Mouse (Mus musculus) heart, embryonic 14.5 days (tissue): Measurements from ENCODE around the gene Tppp2. TPM values are rescaled to one million over a fixed set of nuclear protein-coding genes. Genes with fewer than 3 reads are reported as not detected.

ENCODE experiments used
- ATAC-seq: fragments of 200-750 bp; cut with Nextera tagmentation; 2 replicates; pipeline ENCODE4 v1.8.0; 2017; ENCODE audit warnings: low read depth, moderate TSS enrichment; ENCODE audit not compliant: insufficient number of reproducible peaks, insufficient read depth, low FRiP score
- H3K27ac ChIP-seq, 2 experiments: fragments of 200-500 bp in 1 of 2; fragments of 300-500 bp in 1 of 2; sonication (generic) in 1 of 2; replicated peaks in 1 of 2; 2 replicates each; pipeline ENCODE4 v1.5.1; 2012 to 2014; ENCODE audit warnings: low read depth in 2 of 2, low read length in 2 of 2, control low read depth in 1 of 2, mild to moderate bottlenecking in 1 of 2, mixed read lengths in 1 of 2; ENCODE audit not compliant: control insufficient read depth in 1 of 2, insufficient read depth in 1 of 2
- H3K27me3 ChIP-seq: fragments of 300-500 bp; sonication (generic); 2 replicates; pipeline ENCODE4 v1.6.1; 2014; ENCODE audit warnings: mild to moderate bottlenecking, low read length, control low read depth; ENCODE audit not compliant: control insufficient read depth, insufficient read depth
- H3K36me3 ChIP-seq: fragments of 300-500 bp; sonication (generic); 2 replicates; pipeline ENCODE4 v1.6.1; 2014; ENCODE audit warnings: mild to moderate bottlenecking, control low read depth, low read length, mixed read lengths; ENCODE audit not compliant: control insufficient read depth, insufficient read depth
- H3K4me1 ChIP-seq, 2 experiments: fragments of 200-500 bp in 1 of 2; fragments of 300-500 bp in 1 of 2; sonication (generic) in 1 of 2; 2 replicates each; pipeline ENCODE4 v1.6.1; 2012 to 2014; ENCODE audit warnings: low read length in 2 of 2, control low read depth in 1 of 2, mixed read lengths in 1 of 2; ENCODE audit not compliant: control insufficient read depth in 2 of 2, insufficient read depth in 2 of 2
- H3K4me2 ChIP-seq: fragments of 300-500 bp; sonication (generic); 2 replicates; pipeline ENCODE4 v1.6.1; 2014; ENCODE audit warnings: mild to moderate bottlenecking, low read length
- H3K4me3 ChIP-seq, 2 experiments: fragments of 200-500 bp in 1 of 2; fragments of 300-500 bp in 1 of 2; sonication (generic) in 1 of 2; 2 replicates each; pipeline ENCODE4 v1.5.1; 2012 to 2014; ENCODE audit warnings: low read length in 2 of 2, mild to moderate bottlenecking in 2 of 2, control low read depth in 1 of 2, low read depth in 1 of 2, moderate library complexity in 1 of 2; ENCODE audit not compliant: control insufficient read depth in 1 of 2, insufficient read depth in 1 of 2
- H3K9ac ChIP-seq: fragments of 300-500 bp; sonication (generic); 2 replicates; pipeline ENCODE4 v1.6.1; 2014; ENCODE audit warnings: mild to moderate bottlenecking, low read length
- H3K9me3 ChIP-seq: fragments of 300-500 bp; sonication (generic); 2 replicates; pipeline ENCODE4 v1.6.1; 2016; ENCODE audit warnings: low read length, control low read depth; ENCODE audit not compliant: control insufficient read depth
- WGBS: fragments of 180-500 bp; shearing (Covaris S2); extraction: QIAGEN DNeasy Blood & Tissue Kit; methylation state at CpG from one replicate; pipeline ENCODE4 v1.1.7; 2014; 5-methylcytosine and 5-hydroxymethylcytosine counted together
- polyA plus RNA-seq: library from polyadenylated mRNA; unstranded; fragments of >200 nt; fragmentation: Nextera tagmentation; extraction: Ambion mirVana; gene quantifications from 2 replicates; pipeline ENCODE4 v1.2.1, GENCODE M21; 2014

The Tppp2 gene
- polyA plus RNA-seq, 1 experiment from 2014 or later, result not detected

DNA sequence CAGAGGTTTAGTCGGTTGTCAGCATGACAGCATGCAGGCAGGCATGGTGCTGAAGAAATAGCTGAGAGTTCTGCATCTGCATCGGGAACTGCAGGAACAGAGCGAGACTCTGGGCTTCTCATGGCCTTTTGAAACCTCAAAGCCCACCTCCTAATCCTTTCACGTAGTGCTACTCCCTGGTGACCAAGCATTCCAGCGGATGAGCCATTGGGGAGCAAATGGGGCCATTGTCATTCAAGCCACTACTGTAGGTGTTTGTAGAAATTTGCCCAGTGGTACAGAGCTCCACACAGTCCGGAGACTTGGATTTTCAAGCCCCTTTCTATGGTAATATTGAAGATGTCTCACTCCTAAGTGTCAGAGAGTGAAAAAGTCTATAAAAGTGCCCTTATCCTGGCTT, 32.2 kb upstream of the Tppp2 start:
- Histone ChIP-seq H3K4me3 (no peak overlapping the region; a peak in 1 of 4 replicates), H3K27me3 (no peaks in the 10 kb centered on the region), H3K36me3 (peaks cover 48% of the 10 kb centered on the region), H3K9me3 (no peaks in the 10 kb centered on the region), H3K4me1 (peaks cover 2 to 10% of the 10 kb centered on the region in 2 experiments; a peak in 2 of 4 replicates), H3K4me2 (peak overlapping the region; percentile 78), H3K27ac (no peak overlapping the region), H3K9ac (0 out of 2 replicates have a peak overlapping the region, but pooled peaks have one; percentile 85)
- 64% methylated on average over 6 of the region's 6 CpGs for WGBS
- no peak for ATAC-seq

DNA sequence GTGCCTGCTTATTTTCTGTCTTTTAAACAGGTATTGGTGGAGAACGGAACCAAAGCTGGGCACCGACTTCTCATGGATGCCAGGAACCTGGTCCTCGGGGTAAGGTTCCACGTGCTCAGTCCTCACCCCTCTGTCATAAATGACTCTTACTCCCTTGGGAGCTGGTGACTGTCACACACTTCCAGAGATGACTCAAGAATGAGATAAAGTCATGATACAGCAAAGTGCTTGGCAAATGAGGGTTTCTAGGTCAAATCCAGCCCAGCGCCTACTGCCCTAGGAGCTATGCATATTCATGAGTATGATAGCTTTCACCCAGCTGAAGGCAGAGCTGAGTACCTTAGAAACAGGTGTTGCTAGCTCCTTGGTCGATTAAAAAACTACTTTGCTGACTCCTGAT, 28.4 kb upstream of the Tppp2 start:
- no peak overlapping the region for H3K27ac ChIP-seq
- no peaks in the 10 kb centered on the region for H3K9me3 ChIP-seq
- no peaks in the 10 kb centered on the region for H3K27me3 ChIP-seq
- no peak overlapping the region for H3K4me3 ChIP-seq
- peaks cover 64% of the 10 kb centered on the region for H3K36me3 ChIP-seq
- ATAC-seq, result no peak
- 86% methylated on average over 6 of the region's 6 CpGs for WGBS
- H3K4me2 ChIP-seq, result no peak overlapping the region
- H3K9ac ChIP-seq, result no peak overlapping the region
- peaks cover 7 to 24% of the 10 kb centered on the region in 2 experiments; a peak in 3 of 4 replicates for H3K4me1 ChIP-seq

DNA sequence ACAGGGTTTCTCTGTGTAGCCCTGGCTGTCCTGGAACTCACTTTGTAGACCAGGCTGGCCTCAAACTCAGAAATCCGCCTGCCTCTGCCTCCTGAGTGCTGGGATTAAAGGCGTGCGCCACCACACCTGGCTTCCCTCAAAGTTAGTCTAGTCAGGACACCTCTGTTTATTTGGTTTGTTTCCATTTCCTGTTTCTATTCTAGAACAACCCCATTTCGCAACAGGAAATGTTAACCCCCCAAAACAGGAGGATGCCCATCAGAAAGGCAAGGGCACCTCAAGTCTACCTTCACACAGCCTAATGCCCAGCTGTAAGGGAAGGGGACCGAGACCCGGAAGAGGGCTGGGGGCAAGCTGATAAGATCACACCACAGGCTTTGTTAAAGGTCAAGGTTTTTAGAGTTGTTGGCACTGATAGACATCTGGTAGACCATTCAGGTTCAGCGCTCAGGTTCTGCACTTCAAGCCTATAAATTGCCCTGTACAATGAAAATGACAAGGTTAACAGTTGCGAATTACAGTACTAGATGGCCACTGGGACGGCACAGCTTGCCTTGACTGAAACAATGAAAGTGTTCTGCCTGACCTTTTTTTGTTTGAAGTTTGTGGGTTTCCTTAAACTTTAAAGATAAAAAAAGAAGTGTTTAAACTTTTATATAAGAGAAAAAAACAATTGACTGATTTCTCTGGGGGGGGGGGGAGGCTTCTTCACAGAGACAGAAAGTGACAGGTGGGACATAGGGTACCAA, 25.9 kb upstream of the Tppp2 start, which contains the start of gene Slc39a2:
TSS of gene Slc39a2 (plus strand) at position 699 of the 749 bp plus-strand sequence.
- H3K4me3 ChIP-seq, result no peak within 1 kb of the TSS
- no peak for ATAC-seq
- H3K9ac ChIP-seq, result no peak within 1 kb of the TSS
- WGBS, result 90% methylated on average over 9 of the region's 9 CpGs
- H3K9me3 ChIP-seq, result no peaks in the 10 kb centered on the region
- peaks cover 7 to 13% of the 10 kb centered on the region in 2 experiments; a peak in 3 of 4 replicates for H3K4me1 ChIP-seq
- H3K36me3 ChIP-seq, result peaks cover 53% of the 10 kb centered on the region
- no peak within 1 kb of the TSS for H3K4me2 ChIP-seq
- H3K27ac ChIP-seq, result 0 out of 4 replicates have a peak within 1 kb of the TSS, but pooled peaks of 1 of the 2 experiments have one; percentile 19
- no peaks in the 10 kb centered on the region for H3K27me3 ChIP-seq

DNA sequence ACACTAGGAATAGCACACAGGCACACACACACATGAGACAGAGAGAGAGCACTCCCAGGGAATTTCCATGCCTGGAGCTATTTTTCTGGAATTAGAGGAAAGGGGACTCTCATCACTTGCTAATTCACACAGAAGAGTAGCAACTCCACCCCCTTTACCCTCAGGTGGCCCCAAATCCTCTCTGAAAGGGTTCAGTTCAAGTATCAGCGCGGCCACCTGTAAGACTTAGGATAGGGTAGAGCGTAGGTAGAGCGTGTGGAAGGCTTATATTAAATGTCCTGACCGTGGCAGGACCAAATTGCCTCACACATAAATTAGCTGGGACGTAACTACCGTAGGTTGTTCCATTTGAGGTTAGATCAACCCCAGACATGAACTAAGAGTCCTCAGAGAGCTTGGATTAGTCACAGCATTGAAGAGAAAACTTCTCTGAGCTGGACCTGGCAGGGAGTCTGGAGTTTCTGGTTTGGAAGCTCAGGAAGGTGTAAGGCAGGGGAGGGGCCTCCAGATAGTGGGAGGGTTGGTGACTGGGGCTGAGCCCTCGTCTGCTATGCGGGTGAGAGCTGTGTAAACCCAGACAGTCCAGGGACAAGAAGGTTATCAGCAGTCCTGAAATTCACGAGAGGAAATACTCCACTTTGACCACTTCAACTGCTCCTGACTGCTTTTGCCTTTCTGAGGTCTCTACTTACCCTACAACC, 25.0 kb upstream of the Tppp2 start:
- H3K36me3 ChIP-seq, result peaks cover 44% of the 10 kb centered on the region
- no peak overlapping the region for H3K9ac ChIP-seq
- no peaks in the 10 kb centered on the region for H3K9me3 ChIP-seq
- H3K4me3 ChIP-seq, result no peak overlapping the region
- no peak for ATAC-seq
- 0 out of 4 replicates have a peak overlapping the region, but pooled peaks of 1 of the 2 experiments have one; percentile 19 for H3K27ac ChIP-seq
- H3K4me2 ChIP-seq, result no peak overlapping the region
- H3K4me1 ChIP-seq, result peaks cover 7 to 13% of the 10 kb centered on the region in 2 experiments; a peak in 3 of 4 replicates
- H3K27me3 ChIP-seq, result no peaks in the 10 kb centered on the region
- 20% methylated on average over 10 of the region's 10 CpGs for WGBS

DNA sequence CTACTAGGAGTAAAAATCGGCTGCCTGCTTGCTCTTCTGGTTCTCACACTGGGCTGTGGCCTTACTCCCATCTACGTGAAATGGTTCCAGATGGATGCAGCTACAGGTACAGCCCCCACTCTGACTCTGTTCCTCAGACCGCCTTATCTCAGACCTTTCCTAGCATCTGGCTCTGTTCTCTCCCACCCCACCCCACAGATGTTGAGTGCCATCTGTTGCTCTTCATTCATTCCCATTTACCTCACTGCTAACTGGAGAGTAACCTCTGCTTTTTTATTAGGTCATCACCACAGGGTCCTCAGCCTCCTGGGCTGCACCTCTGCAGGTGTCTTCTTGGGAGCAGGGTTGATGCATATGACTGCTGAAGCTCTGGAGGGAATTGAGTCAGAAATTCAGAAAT, 24.4 kb upstream of the Tppp2 start:
- H3K27ac ChIP-seq, result 0 out of 4 replicates have a peak overlapping the region, but pooled peaks of 1 of the 2 experiments have one; percentile 19
- peaks cover 7 to 13% of the 10 kb centered on the region in 2 experiments; a peak in 3 of 4 replicates for H3K4me1 ChIP-seq
- no peaks in the 10 kb centered on the region for H3K27me3 ChIP-seq
- H3K4me3 ChIP-seq, result no peak overlapping the region
- no peaks in the 10 kb centered on the region for H3K9me3 ChIP-seq
- ATAC-seq, result no peak
- WGBS, result 27% methylated on average over 3 of the region's 3 CpGs
- H3K36me3 ChIP-seq, result peaks cover 38% of the 10 kb centered on the region
- H3K4me2 ChIP-seq, result no peak overlapping the region
- H3K9ac ChIP-seq, result no peak overlapping the region

DNA sequence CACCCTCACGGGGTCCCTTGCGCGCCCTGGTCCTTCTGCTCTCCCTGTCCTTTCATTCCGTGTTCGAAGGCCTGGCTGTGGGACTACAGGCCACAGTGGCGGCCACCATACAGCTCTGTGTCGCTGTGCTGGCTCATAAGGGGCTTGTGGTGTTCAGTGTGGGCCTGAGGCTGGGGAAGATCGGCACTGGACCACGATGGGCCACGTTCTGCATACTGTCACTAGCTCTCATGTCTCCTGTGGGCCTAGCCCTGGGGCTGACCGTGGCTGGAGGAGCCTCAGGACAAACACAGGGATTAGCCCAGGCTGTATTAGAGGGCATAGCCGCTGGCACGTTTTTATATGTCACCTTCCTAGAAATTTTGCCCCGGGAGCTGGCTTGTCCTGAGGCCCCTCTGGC, 23.2 kb upstream of the Tppp2 start:
- H3K4me1 ChIP-seq, result peaks cover 7 to 13% of the 10 kb centered on the region in 2 experiments; a peak in 3 of 4 replicates
- no peak overlapping the region for H3K27ac ChIP-seq
- H3K27me3 ChIP-seq, result no peaks in the 10 kb centered on the region
- H3K4me2 ChIP-seq, result no peak overlapping the region
- no peak overlapping the region for H3K9ac ChIP-seq
- H3K9me3 ChIP-seq, result no peaks in the 10 kb centered on the region
- 79% methylated on average over 14 of the region's 14 CpGs for WGBS
- peaks cover 26% of the 10 kb centered on the region for H3K36me3 ChIP-seq
- H3K4me3 ChIP-seq, result no peak overlapping the region
- no peak for ATAC-seq

DNA sequence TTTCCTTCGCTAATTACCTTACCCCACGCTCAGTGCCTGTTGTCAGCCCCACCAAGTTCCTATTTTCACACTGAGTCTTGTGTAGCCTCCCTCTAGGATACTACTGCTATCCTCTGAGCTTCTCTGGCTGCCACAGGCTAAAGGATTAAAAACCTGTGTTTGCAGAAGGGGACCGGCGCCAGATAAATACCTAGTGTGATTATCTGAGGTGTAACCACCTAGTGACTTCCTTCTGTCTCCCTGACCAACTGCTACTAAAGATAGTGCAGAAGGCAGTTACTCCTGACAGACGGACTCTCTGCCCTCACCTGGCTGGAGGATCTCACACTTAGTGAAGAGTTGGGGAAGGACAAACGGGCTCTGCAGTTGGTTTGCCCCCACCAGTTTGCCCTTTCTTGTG, 22.2 kb upstream of the Tppp2 start:
- Histone ChIP-seq H3K36me3 (peaks cover 16% of the 10 kb centered on the region), H3K9me3 (no peaks in the 10 kb centered on the region), H3K4me1 (peaks cover 7 to 13% of the 10 kb centered on the region in 2 experiments; a peak in 3 of 4 replicates), H3K4me2 (no peak overlapping the region), H3K9ac (no peak overlapping the region), H3K27ac (no peak overlapping the region), H3K27me3 (no peaks in the 10 kb centered on the region), H3K4me3 (no peak overlapping the region)
- ATAC-seq, result no peak
- 68% methylated on average over 6 of the region's 6 CpGs for WGBS
